Mouse (Mus musculus): ENCODE measurements around the gene Fam122a. TPM values are rescaled to one million over a fixed set of nuclear protein-coding genes. Genes with fewer than 3 reads are reported as not detected.

Gene Fam122a
- polyA plus RNA-seq, 1 experiment from 2014 or later, result 49.7 TPM

Other genes with a start within 250 kb of the Fam122a start
- gene Fxn, start 196.8 kb downstream of the Fam122a start, polyA plus RNA-seq (2015; fragmentation: Nextera tagmentation; extraction: Ambion mirVana), result 58.4 and 60.8 TPM in 2 replicates
- 2.6 and 2.9 TPM in 2 replicates for gene Pip5k1b, start 78.5 kb upstream of the Fam122a start, polyA plus RNA-seq (2015; fragmentation: Nextera tagmentation; extraction: Ambion mirVana)
- 5.8 and 5.9 TPM in 2 replicates for gene Tmem252, start 196.7 kb upstream of the Fam122a start, polyA plus RNA-seq (2015; fragmentation: Nextera tagmentation; extraction: Ambion mirVana)